Comparison of ENCODE assay signal across 8 mouse cellular contexts in genomic region chr2:70127351-70128148, GRCm38 (mm10).
DNase-seq lines count a peak whose midpoint lies in the region; ATAC-seq lines count a peak whose summit lies in the region.

No protein-coding gene starts in this region.

- H3K27me3 ChIP-seq in heart, embryonic 14.5 days (ENCODE audit: control insufficient read depth, insufficient read depth, low read length), result peaks cover 10% of the 10 kb centered on the region; the same call in 1 of the 2 replicates
- no peaks in the 10 kb centered on the region for H3K27me3 ChIP-seq in midbrain, embryonic 16.5 days (ENCODE audit: control insufficient read depth, insufficient read depth, low read depth, low read length)

- H3K27ac ChIP-seq in heart, embryonic 14.5 days (replicated peaks in 1 of 2; ENCODE audit: control insufficient read depth in 1 of 2, insufficient read depth in 1 of 2, low read depth in 2 of 2, low read length in 2 of 2), result no peak overlapping the region
- peak overlapping the region; percentile 84 for H3K27ac ChIP-seq in midbrain, embryonic 16.5 days (ENCODE audit: low read length)

- ATAC-seq in heart, embryonic 14.5 days (ENCODE audit: insufficient number of reproducible peaks, insufficient read depth, low FRiP score, low read depth), result no peak
- peak; percentile 62 for ATAC-seq in midbrain, embryonic 16.5 days

- H3K9me3 ChIP-seq in heart, embryonic 14.5 days (ENCODE audit: control insufficient read depth, low read length), result no peaks in the 10 kb centered on the region
- H3K9me3 ChIP-seq in midbrain, embryonic 16.5 days (replicated peaks; ENCODE audit: control insufficient read depth, low read length, poor library complexity, severe bottlenecking), result no peaks in the 10 kb centered on the region

- peaks cover 3 to 4% of the 10 kb centered on the region in 2 experiments; a peak in 1 of 4 replicates for H3K4me1 ChIP-seq in heart, embryonic 14.5 days (ENCODE audit: control insufficient read depth in 2 of 2, insufficient read depth in 2 of 2, low read length in 2 of 2)
- peaks cover 19% of the 10 kb centered on the region for H3K4me1 ChIP-seq in midbrain, embryonic 16.5 days (ENCODE audit: control insufficient read depth, insufficient read depth, low read length)

- no peaks in the 10 kb centered on the region for H3K36me3 ChIP-seq in heart, embryonic 14.5 days (ENCODE audit: control insufficient read depth, insufficient read depth, low read length)
- no peaks in the 10 kb centered on the region for H3K36me3 ChIP-seq in midbrain, embryonic 16.5 days (ENCODE audit: control insufficient read depth, insufficient read depth, low read length)

- intact Hi-C loops in heart, postnatal 36 days (cut with DNase I), result loop anchor here (1.0 to 2.0 kb wide), 2 partner anchors 99 to 434 kb away; no protein-coding TSS in a partner anchor

- no peak for DNase-seq in heart, postnatal 36 days
- peak; percentile 32 for DNase-seq in ES-CJ7 (ENCODE audit: low read depth, low spot score)
- peak; percentile 23 for DNase-seq in forelimb bud, embryonic 11.5 days (ENCODE audit: low read depth, low spot score)
- no peak for DNase-seq in ovary, postnatal 14 days (ENCODE audit: low spot score)
- DNase-seq in ovary, postnatal 36 days (ENCODE audit: low spot score), result no peak
- no peak for DNase-seq in cerebellum, adult 9-11 months

- peak overlapping the region; percentile 37; the same call in 1 of the 2 replicates for H3K4me2 ChIP-seq in heart, embryonic 14.5 days (ENCODE audit: low read length)
- peak overlapping the region; percentile 52 for H3K4me2 ChIP-seq in midbrain, embryonic 16.5 days (ENCODE audit: low read length)

- no peak overlapping the region for H3K4me3 ChIP-seq in heart, embryonic 14.5 days (ENCODE audit: control insufficient read depth in 1 of 2, insufficient read depth in 1 of 2, low read depth in 1 of 2, low read length in 2 of 2)
- peak overlapping the region; percentile 2; the same call in 1 of the 2 replicates for H3K4me3 ChIP-seq in midbrain, embryonic 16.5 days (ENCODE audit: low read depth, low read length)

- 14% methylated on average over 21 of the region's 21 CpGs for WGBS in heart, embryonic 14.5 days
- 4% methylated on average over 21 of the region's 21 CpGs for WGBS in midbrain, embryonic 16.5 days

- H3K9ac ChIP-seq in heart, embryonic 14.5 days (ENCODE audit: low read length), result no peak overlapping the region
- H3K9ac ChIP-seq in midbrain, embryonic 16.5 days (ENCODE audit: low read depth, low read length), result peak overlapping the region; percentile 30; the same call in 1 of the 2 replicates

Comparison
In these comparisons a context has a peak if more than half of its experiments do, and no peak if none do; other contexts are left out.
1. DNase-seq: peak in ES-CJ7 (single experiment) and forelimb bud, embryonic 11.5 days (single experiment); none in heart, postnatal 36 days (0 of 2), ovary, postnatal 14 days (single experiment), ovary, postnatal 36 days (single experiment) and cerebellum, adult 9-11 months (single experiment).